Mouse (Mus musculus) thymus, adult 2 months (tissue): ENCODE data around the gene Mettl6.

ENCODE experiments used
- CTCF ChIP-seq: fragments of 200-500 bp; IDR thresholded peaks from 2 replicates; pipeline ENCODE4 v1.5.1; 2012; ENCODE audit warnings: mild to moderate bottlenecking, control low read depth, low read length, moderate library complexity, borderline replicate concordance; ENCODE audit not compliant: control insufficient read depth, poor library complexity, insufficient read depth; ENCODE audit errors: extremely low read depth
- POLR2A ChIP-seq: fragments of 200-500 bp; IDR thresholded peaks from 2 replicates; pipeline ENCODE4 v1.6.1; 2012; ENCODE audit warnings: mild to moderate bottlenecking, low read length, control low read depth, moderate library complexity; ENCODE audit not compliant: control insufficient read depth, poor library complexity, insufficient read depth; ENCODE audit errors: extremely low read depth

DNA sequence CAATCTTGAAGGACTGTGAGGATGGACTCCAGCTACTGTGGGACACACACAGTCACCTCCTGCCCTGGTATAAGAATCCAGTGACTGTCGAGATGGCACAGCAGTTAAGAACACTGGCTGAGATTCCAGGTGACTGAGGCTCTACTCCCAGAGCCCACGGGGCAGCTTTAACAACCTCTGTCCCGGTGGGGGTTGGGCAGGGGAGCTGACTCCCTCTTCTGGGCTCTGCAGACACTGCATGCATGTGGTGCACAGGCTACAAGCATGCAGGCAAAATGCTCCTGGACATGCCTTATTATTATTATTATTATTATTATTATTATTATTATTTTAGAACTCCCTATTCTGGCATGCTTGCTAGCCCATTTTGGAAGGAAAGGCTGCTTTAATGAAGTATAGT is 54.6 kb downstream of the Mettl6 start:
- TF ChIP-seq CTCF, result no peak
- TF ChIP-seq POLR2A, result no peak
